Mouse (Mus musculus): ENCODE data around the gene Ankrd53. TPM values are rescaled to one million over a fixed set of nuclear protein-coding genes. Genes with fewer than 3 reads are reported as not detected.
"Not testable (repeated sequence)": the region's sequence is repeated elsewhere in the genome, so short reads cannot be mapped to it uniquely, and the experiment has no call there.

Gene Ankrd53
- polyA plus RNA-seq, 1 experiment from 2014 or later, result 0.22 TPM

DNA sequence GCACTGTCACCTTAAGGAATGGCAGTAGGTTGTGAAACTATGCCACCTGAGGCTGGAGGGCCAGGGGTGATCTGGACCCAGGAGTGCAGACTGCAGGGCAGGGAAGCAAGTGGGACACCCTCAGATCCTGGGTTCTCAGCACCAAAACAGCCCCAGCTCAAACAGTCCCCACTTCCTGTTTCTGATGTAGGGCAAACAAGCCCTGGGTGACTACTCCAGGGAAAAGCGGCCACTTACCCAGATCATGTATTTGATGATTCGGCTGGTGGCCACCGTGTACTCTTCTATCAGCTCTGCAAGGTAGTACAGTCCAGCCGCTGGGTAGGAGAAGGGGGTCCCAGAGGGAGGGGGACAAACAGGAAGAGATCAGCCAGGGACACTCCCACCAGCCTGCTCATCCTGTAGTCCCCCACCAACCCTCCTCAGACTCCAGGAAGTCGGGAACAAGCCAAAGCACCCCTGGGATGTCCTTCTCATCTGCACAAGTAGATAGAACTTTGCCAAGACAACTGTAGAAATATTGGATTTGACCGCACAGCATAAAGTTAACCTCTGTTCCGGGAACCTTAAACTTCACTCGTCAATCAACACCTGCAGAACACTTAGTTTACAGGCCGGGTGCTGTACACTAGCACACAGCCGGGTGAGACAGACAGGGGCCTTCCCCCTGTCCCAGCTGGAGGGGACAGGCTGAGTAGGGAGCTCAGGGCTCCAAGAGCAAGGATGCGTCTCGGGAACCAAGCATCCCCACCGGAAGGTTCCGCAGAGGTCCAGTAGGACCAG lies 12.5 kb downstream of the Ankrd53 start:
- Histone ChIP-seq H3K4me2 (peak overlapping the region; percentile 84), H3K4me3 (peak overlapping the region; percentile 93), H3K27me3 (replicated peaks) (no peaks in the 10 kb centered on the region), H3K9me3 (no peaks in the 10 kb centered on the region), H3K27ac (peak overlapping the region; percentile 86), H3K4me1 (peaks cover 27% of the 10 kb centered on the region), H3K9ac (peak overlapping the region; percentile 96), H3K36me3 (replicated peaks) (peaks cover 5% of the 10 kb centered on the region; the same call in 1 of the 2 replicates)
- ATAC-seq (replicated peaks), result peak; percentile 58
- 2% methylated on average over 14 of the region's 14 CpGs for WGBS

GRCm38 (mm10) chr6:83775638-83776293 lies 13.3 kb downstream of the Ankrd53 start, which contains the start of gene Tex261:
TSS of gene Tex261 (minus strand) at chr6:83775813.
- H3K9me3 ChIP-seq, result no peaks in the 10 kb centered on the region
- H3K27ac ChIP-seq, result peak within 1 kb of the TSS; percentile 86
- peak within 1 kb of the TSS; percentile 96 for H3K9ac ChIP-seq
- ATAC-seq (replicated peaks), result peak; percentile 96
- H3K4me3 ChIP-seq, result peak within 1 kb of the TSS; percentile 93
- H3K27me3 ChIP-seq (replicated peaks), result no peaks in the 10 kb centered on the region
- peak within 1 kb of the TSS; percentile 84 for H3K4me2 ChIP-seq
- peaks cover 3% of the 10 kb centered on the region; the same call in 1 of the 2 replicates for H3K36me3 ChIP-seq (replicated peaks)
- WGBS, result under 1% methylated on average over 45 of the region's 45 CpGs
- peaks cover 27% of the 10 kb centered on the region for H3K4me1 ChIP-seq

- Histone ChIP-seq H3K4me1 (peaks cover 22% of the 10 kb centered on the region), H3K4me2 (no peak overlapping the region), H3K27me3 (replicated peaks) (no peaks in the 10 kb centered on the region), H3K36me3 (replicated peaks) (no peaks in the 10 kb centered on the region), H3K4me3 (no peak overlapping the region), H3K9ac (no peak overlapping the region), H3K9me3 (no peaks in the 10 kb centered on the region), H3K27ac (no peak overlapping the region)
- ATAC-seq (replicated peaks), result no peak
- 85% methylated on average over 7 of the region's 7 CpGs for WGBS
Measured at GRCm38 (mm10) chr6:83778306-83778705, 15.9 kb downstream of the Ankrd53 start.

DNA sequence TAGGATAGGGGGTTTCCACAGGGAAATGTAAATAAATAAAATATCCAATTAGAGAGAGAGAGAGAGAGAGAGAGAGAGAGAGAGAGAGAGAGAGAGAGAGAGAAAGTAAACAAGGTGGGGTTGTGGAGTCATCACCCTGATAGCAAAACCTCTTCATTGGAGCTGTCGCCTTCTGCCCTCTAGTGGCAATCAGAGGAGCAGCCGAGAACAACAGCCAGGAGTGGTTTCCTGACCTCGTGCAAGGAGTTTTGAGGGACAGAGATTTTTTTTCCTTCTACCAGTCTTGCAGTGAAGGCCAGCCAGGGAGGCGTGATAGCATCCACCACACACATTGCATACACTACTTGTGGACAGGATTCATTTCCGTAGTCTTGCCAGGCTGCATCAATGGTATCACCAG lies 16.6 kb downstream of the Ankrd53 start:
- WGBS, result 12% methylated on average over 5 of the region's 5 CpGs
- no peak overlapping the region for H3K4me2 ChIP-seq
- no peak overlapping the region for H3K9ac ChIP-seq

DNA sequence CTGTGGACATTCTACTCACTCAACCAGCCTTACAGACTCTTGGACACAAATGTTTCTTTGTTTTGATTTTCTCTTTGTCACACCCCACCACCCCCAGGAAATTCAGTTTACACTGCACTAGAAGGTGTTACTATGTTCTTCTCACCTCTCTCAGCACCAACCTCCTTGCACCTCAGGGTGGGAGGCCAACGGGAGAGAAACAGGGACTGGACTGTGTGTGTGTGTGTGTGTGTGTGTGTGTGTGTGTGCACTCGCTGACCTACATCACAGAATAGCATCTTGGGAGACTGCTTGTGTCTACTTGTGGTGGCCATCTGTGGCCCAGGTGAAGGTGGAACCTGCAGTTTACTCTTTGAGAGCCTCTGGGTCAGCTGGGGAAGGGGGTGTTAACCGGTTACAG lies 24.0 kb downstream of the Ankrd53 start:
- Histone ChIP-seq H3K9me3 (no peaks in the 10 kb centered on the region), H3K36me3 (replicated peaks) (no peaks in the 10 kb centered on the region), H3K4me1 (no peaks in the 10 kb centered on the region), H3K4me3 (no peak overlapping the region), H3K27me3 (replicated peaks) (no peaks in the 10 kb centered on the region), H3K27ac (no peak overlapping the region), H3K9ac (no peak overlapping the region), H3K4me2 (no peak overlapping the region)
- ATAC-seq (replicated peaks), result no peak
- 72% methylated on average over 3 of the region's 3 CpGs for WGBS

More for the DNA sequence above, 16.6 kb downstream of the Ankrd53 start:
- Histone ChIP-seq H3K9me3 (no peaks in the 10 kb centered on the region), H3K4me1 (peaks cover 15% of the 10 kb centered on the region), H3K36me3 (replicated peaks) (no peaks in the 10 kb centered on the region), H3K27ac (no peak overlapping the region), H3K27me3 (replicated peaks) (no peaks in the 10 kb centered on the region), H3K4me3 (no peak overlapping the region)
- no peak for ATAC-seq (replicated peaks)

DNA sequence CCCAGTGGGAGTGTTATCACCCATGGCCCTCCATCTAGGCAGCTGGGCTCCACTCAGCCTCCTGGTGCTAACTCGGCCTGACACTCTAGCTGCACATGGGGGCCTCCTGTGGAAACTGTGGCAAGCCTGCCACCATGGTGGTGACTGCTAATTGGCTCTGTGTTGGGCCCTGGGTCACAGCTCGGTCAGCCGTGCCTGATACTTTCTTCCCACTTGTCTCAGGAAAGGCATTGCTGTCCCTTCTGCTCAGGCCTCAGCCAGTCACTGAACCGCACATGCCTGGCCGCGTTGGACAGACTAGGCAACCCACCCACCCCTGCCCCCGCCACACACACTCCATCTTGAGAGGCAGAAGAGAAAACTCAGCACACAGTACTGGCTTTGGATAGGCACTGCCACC lies 26.1 kb downstream of the Ankrd53 start:
- Histone ChIP-seq H3K4me1 (no peaks in the 10 kb centered on the region), H3K27ac (no peak overlapping the region), H3K36me3 (replicated peaks) (no peaks in the 10 kb centered on the region), H3K27me3 (replicated peaks) (no peaks in the 10 kb centered on the region), H3K4me2 (no peak overlapping the region), H3K4me3 (no peak overlapping the region), H3K9me3 (no peaks in the 10 kb centered on the region), H3K9ac (no peak overlapping the region)
- whole genome bisulfite sequencing, result 43% methylated on average over 7 of the region's 7 CpGs
- ATAC-seq (replicated peaks), result no peak

- not testable (repeated sequence) for H3K4me3 ChIP-seq
- 79% methylated on average over 5 of the region's 5 CpGs for WGBS
Measured at GRCm38 (mm10) chr6:83790533-83790932, 28.1 kb downstream of the Ankrd53 start.

GRCm38 (mm10) chr6:83791251-83791890 lies 28.9 kb downstream of the Ankrd53 start:
- Histone ChIP-seq H3K4me2 (no peak overlapping the region), H3K36me3 (replicated peaks) (no peaks in the 10 kb centered on the region), H3K9ac (no peak overlapping the region), H3K9me3 (no peaks in the 10 kb centered on the region), H3K4me3 (no peak overlapping the region), H3K4me1 (peaks cover 12% of the 10 kb centered on the region), H3K27ac (no peak overlapping the region), H3K27me3 (replicated peaks) (no peaks in the 10 kb centered on the region)
- ATAC-seq (replicated peaks), result no peak
- 73% methylated on average over 4 of the region's 4 CpGs for WGBS

More at GRCm38 (mm10) chr6:83790533-83790932, 28.1 kb downstream of the Ankrd53 start:
- H3K4me1 ChIP-seq; H3K9ac ChIP-seq; H3K27ac ChIP-seq; H3K36me3 ChIP-seq (replicated peaks); H3K27me3 ChIP-seq (replicated peaks); H3K4me2 ChIP-seq; H3K9me3 ChIP-seq; ATAC-seq (replicated peaks): not testable (repeated sequence)

GRCm38 (mm10) chr6:83794760-83795296 lies 32.4 kb downstream of the Ankrd53 start, which contains the start of gene Nagk:
TSS of gene Nagk (plus strand) at chr6:83794982.
- H3K4me3 ChIP-seq, result peak within 1 kb of the TSS; percentile 79
- H3K4me2 ChIP-seq, result peak within 1 kb of the TSS; percentile 73
- WGBS, result 0% methylated on average over 43 of the region's 43 CpGs
- H3K36me3 ChIP-seq (replicated peaks), result 0 out of 2 replicates have a peak, but pooled peaks cover 13% of the 10 kb centered on the region
- H3K9me3 ChIP-seq, result no peaks in the 10 kb centered on the region
- peak within 1 kb of the TSS; percentile 90 for H3K9ac ChIP-seq
- H3K27ac ChIP-seq, result peak within 1 kb of the TSS; percentile 96
- no peaks in the 10 kb centered on the region for H3K27me3 ChIP-seq (replicated peaks)
- peak; percentile 95 for ATAC-seq (replicated peaks)
- peaks cover 15% of the 10 kb centered on the region for H3K4me1 ChIP-seq

- Histone ChIP-seq H3K4me1 (peaks cover 15% of the 10 kb centered on the region), H3K9me3 (no peaks in the 10 kb centered on the region), H3K27me3 (replicated peaks) (no peaks in the 10 kb centered on the region), H3K9ac (peak overlapping the region; percentile 90), H3K4me3 (peak overlapping the region; percentile 79), H3K4me2 (peak overlapping the region; percentile 73), H3K36me3 (replicated peaks) (0 out of 2 replicates have a peak, but pooled peaks cover 15% of the 10 kb centered on the region), H3K27ac (peak overlapping the region; percentile 96)
- whole genome bisulfite sequencing, result 9% methylated on average over 13 of the region's 13 CpGs
- ATAC-seq (replicated peaks), result peak; percentile 53
Measured at GRCm38 (mm10) chr6:83795492-83795900, 33.1 kb downstream of the Ankrd53 start.

DNA sequence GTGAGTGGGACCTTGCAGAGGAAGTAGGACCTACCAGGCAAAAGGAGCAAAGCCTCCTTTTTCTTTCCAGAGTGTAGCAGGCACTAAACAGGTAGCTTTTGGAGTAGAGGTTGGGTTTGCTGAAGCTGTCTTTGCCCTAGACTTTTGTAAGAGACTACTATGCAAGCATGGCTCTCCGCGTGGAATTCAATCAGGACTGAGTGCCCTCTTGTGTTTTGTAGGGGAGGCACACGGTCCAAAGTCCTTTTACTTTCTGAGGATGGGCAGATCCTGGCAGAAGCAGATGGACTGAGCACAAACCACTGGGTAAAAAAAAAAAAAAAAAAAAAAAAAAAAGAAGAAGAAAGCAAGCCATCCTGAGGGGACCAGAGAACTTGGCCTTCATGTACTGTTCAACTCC lies 34.2 kb downstream of the Ankrd53 start:
- WGBS, result 57% methylated on average over 3 of the region's 3 CpGs
- Histone ChIP-seq H3K4me2 (no peak overlapping the region), H3K4me1 (peaks cover 15% of the 10 kb centered on the region), H3K4me3 (no peak overlapping the region), H3K9ac (no peak overlapping the region), H3K27me3 (replicated peaks) (no peaks in the 10 kb centered on the region), H3K36me3 (replicated peaks) (peaks cover 17% of the 10 kb centered on the region; the same call in 1 of the 2 replicates), H3K27ac (no peak overlapping the region), H3K9me3 (no peaks in the 10 kb centered on the region)
- no peak for ATAC-seq (replicated peaks)

DNA sequence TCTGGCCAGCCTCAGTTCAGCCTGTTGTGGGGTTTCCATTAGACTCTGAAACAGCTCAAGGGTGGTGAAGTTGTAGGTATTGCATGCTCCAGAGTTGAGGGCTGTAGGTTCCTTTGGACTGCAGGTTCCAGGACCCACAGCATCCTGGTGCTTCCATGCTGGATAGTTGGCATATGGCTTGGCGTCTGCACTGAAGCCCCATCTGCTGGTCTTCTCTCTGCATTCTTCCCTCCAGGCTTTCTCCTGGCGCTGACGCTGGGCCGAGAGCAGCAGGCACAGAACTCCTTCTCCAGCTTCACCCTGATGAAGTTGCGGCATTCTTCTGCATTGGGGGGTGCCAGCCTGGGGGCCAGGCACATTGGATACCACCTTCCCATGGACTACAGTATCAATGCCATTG lies 39.6 kb downstream of the Ankrd53 start:
- Histone ChIP-seq H3K27ac (no peak overlapping the region), H3K27me3 (replicated peaks) (no peaks in the 10 kb centered on the region), H3K9me3 (no peaks in the 10 kb centered on the region), H3K9ac (no peak overlapping the region), H3K36me3 (replicated peaks) (peaks cover 29% of the 10 kb centered on the region), H3K4me2 (no peak overlapping the region), H3K4me3 (no peak overlapping the region), H3K4me1 (no peaks in the 10 kb centered on the region)
- WGBS, result 87% methylated on average over 5 of the region's 5 CpGs
- ATAC-seq (replicated peaks), result no peak
